Mouse (Mus musculus) adrenal gland, adult 8-10 months (tissue): Measurements from ENCODE around the gene Mrm2. TPM values are rescaled to one million over a fixed set of nuclear protein-coding genes. Genes with fewer than 3 reads are reported as not detected.

Source experiments
- DNase-seq: peaks from one replicate; pipeline ENCODE4 v3.0.0; 2022
- total RNA-seq, 4 experiments: library from RNA; stranded (reverse); gene quantifications; 2 replicates each; pipeline ENCODE4 v1.2.4; 2022

Mrm2 gene
- total RNA-seq, 4 experiments from 2014 or later: 18.8 to 22.4 (median 21.2) TPM

DNA sequence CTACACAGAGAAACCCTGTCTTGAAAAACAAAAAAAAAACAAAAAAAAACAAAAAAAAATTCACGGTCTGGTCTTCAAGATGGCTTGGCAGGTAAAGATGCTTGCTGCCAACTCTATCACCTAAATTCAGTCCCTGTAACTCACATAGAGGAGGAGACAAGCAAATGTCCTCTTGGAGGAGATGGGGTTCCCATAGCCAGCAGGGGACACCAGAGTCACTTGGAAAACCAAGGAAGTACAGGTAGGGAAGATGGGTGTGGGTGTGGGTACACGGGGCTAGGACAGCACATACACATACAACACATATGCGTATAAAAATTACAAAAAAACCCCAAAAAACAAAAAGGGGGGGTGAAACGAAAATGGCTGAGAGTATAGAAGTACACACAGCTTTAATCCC, 11.2 kb upstream of the Mrm2 start:
- DNase-seq: no peak

GRCm38 (mm10) chr5:140339836-140340235, 8.1 kb upstream of the Mrm2 start:
- no peak for DNase-seq

- DNase-seq: no peak
Observed at GRCm38 (mm10) chr5:140338779-140339178, 7.1 kb upstream of the Mrm2 start.

DNA sequence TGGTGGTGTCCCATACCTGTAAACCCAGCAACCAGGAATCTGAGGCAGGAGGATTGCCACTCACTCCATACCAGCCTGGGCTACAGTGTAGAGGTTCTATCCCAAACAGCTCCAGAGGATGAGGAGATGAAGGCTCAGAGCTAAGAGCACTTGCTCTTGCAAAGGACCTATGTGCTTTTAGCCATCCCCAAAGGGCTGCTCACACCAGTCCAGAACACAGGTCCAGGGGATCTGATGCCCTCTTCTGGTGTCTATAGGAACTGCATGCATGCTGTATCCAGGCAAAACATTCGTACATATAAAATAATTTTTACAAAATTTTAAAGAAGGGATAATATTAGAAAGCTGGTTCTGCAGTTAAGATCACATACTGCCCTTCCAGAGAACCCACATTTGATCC, 5.0 kb upstream of the Mrm2 start:
- no peak for DNase-seq

- no peak for DNase-seq
Observed at GRCm38 (mm10) chr5:140333631-140334030, 1.9 kb upstream of the Mrm2 start.

- no peak for DNase-seq
Observed at GRCm38 (mm10) chr5:140332519-140332918, 821 bp upstream of the Mrm2 start.

- DNase-seq: no peak
Observed at GRCm38 (mm10) chr5:140324058-140324457, 7.6 kb downstream of the Mrm2 start.

DNA sequence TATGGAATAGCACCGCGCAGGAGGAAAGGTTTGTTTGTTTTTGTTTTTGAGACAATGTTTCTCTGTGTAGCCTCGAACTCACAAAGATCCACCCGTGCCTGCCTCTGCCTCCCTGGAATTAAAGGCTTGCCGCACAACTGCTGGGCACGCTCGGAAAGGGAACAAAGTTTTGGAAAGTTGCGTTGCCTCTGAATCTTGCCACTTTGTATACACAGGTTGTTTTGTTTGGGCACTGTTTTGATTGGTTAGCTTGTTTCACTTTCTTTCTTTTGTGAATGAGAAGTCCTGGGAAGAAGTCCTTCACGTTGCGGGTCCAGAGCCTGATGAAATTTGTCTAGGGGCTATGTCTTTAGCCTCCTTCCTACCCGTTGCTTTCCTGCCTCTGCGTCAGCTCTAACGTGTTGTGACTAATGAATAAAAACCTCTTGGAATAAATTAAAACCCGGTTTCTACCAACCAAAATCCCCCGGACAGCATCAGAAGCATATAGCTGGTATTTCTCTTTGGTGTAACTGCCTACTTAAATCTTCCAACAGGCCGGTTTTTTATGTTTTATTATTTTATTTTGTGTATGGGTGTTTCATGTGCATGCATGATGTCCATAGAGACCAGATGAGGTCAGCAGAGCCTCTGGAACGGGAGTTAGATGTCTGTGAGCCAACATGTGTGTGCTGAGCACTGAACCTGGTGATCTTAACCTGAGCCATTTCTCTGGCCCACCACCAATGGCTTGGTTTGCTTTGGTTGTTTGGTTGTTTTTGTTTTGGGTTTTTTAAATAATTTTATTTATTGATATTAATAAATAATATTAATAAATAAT, 9.7 kb downstream of the Mrm2 start:
- DNase-seq: no peak

- DNase-seq: peak; percentile 94
Observed at GRCm38 (mm10) chr5:140321042-140321755, 10.5 kb downstream of the Mrm2 start, which contains the start of the genes Mad1l1 and Nudt1. Mad1l1 (minus strand) TSS chr5:140321552. Nudt1 (plus strand) TSS chr5:140321656.

DNA sequence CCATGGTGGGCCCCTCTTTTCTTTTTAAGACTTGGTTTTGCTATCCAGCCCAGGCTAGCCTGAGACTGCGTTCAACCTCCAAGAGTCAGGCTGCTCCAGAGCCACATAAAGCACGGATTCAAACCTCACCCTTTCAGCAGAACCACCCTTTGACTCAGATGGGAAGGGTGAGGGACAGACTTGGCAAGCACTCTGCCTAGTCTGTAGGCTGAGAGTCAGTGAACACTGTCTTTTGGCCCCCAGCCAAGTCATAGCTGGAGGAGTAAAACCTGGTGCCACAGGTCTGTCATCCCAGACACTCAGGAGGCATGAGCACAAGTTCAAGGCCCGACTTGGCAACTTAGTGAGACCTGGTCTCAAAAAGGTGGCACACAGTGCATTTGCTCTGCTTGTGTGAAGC, 15.0 kb downstream of the Mrm2 start:
- no peak for DNase-seq

GRCm38 (mm10) chr5:140307602-140308001, 24.1 kb downstream of the Mrm2 start:
- no peak for DNase-seq

DNA sequence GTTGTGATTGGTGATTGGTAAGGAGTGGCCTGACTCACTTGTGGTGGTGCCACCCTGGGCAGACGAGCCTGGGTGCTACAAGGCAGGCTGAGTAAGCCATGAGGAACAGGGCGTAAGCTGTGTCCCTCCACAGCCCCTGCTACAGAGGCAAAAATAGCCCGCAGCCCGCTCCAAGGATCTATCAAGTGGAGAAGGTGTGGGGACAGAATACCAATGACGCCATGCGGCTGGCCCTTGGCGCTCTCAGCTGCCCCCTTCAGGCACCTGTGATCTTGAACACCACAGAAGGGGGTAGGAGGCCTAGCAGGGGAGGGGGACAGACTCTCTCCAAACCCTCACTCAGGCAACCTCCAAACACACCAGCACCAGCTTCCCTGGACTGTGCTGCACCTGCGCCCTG, 25.7 kb downstream of the Mrm2 start:
- DNase-seq: no peak

DNA sequence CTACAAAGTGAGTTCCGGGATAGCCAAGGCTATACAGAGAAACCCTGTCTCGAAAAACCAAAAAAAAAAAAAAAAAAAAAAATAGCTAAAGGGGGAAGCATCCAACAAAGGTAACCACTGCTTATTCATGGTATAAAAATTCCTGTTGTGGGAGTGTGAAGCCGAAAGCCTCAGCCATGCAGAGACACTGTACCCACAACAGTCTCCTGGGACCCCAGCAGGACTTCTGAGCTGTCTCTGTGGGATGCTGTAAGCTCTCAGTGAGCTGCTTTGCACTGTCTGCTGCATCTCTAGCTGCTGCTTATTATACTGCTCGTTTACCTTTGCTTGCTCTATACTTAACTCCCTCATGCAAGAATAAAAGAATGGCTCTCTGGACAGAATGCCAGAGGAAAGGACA, 33.4 kb downstream of the Mrm2 start:
- DNase-seq: no peak

- DNase-seq: peak; percentile 18
Observed at GRCm38 (mm10) chr5:140292152-140292551, 39.5 kb downstream of the Mrm2 start.

GRCm38 (mm10) chr5:140289161-140289560, 42.5 kb downstream of the Mrm2 start:
- no peak for DNase-seq

GRCm38 (mm10) chr5:140288287-140288686, 43.4 kb downstream of the Mrm2 start:
- DNase-seq: no peak

DNA sequence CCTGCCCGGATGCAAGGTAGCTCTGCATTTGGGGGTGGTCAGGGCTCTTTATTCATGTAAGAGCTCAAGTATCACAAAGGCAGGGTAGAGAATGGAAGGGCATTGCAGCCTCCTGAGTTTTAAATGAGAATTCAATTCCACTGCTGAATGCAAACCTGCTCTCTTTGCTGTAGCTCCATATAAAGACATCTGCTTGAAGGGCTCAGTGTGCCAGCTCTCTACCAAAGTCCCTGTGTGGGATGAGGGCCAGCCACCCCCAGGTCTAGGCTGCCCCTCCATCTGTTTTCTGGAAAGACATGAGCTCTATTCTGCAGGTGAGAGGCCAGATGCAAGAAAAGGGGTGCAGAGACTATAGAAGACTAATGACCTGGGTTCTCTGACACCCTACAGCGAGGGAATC, 46.9 kb downstream of the Mrm2 start:
- DNase-seq: no peak

- DNase-seq: no peak
Observed at GRCm38 (mm10) chr5:140284011-140284410, 47.7 kb downstream of the Mrm2 start.

DNA sequence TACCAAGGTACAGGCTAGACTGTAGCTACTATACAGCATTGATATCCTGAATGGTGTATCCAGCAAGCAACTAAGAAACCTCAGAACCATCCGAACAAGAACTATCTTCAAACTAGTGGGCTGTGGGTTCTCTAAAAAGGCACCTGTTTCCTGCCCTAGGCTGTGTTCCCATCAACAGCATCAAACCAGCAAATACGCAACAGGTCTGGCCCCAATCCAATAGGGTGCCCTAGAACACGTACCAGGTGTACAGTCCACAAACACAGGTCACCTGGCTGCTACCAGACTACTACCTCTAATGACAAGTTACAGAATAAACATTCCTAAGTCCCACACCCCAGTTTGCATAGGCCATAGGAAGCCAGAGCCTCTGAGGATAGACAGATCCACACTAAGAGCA, 48.8 kb downstream of the Mrm2 start:
- DNase-seq: no peak

DNA sequence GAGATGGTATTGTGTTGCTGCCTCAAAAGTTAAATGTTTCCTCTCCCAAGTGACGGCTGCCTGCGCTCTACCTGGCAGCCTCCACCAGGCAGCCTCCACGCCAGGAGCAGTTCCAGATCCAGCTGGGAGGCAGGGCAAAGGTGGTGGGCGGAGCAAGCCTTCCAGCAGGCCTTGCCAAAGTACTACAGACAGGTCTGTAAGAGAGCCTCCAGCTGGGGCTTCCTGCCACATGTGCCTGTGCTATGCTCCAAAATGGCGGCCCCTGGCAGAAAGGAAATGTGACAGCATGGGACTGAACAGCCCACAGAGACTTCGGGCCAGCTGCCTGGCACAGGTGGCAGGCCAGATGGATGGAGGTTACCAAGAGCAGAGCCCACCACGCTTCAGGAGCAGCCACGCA, 49.3 kb downstream of the Mrm2 start:
- DNase-seq: peak; percentile 15

DNA sequence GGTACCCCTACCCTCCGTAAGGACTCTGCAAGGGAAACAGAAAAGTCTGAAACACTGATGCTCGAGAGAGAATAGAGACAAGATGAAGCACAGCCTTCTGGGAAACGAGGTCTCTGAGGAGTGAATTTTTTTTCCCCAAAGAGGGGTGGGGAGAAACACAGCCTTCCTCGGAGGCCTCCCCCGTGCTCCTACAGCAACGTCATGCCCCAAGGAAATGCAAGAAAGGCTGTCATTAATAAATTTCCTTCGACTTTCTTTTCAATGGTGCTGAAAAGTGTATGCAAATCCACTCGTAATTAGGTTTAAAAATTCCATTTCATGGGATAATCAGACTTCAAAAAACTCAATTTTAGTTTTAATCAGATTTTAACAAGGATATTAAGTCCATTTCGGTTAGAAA, 51.5 kb downstream of the Mrm2 start:
- DNase-seq: no peak
